Mouse (Mus musculus) MEL (cell line): ENCODE measurements around the gene Wdr86.

ENCODE experiments used
- CTCF ChIP-seq, 3 experiments: IDR thresholded peaks in 2 of 3; conservative IDR thresholded peaks in 1 of 3; 2 replicates each; pipeline ENCODE4 v1.5.1; 2011 to 2012; ENCODE audit warnings: low read length in 3 of 3, low read depth in 2 of 3, mild to moderate bottlenecking in 2 of 3, improper control_type of control experiment in 1 of 3, inconsistent platforms in 1 of 3, mixed read lengths in 1 of 3, moderate library complexity in 1 of 3; ENCODE audit not compliant: control insufficient read depth in 1 of 3, insufficient read depth in 1 of 3, poor library complexity in 1 of 3, severe bottlenecking in 1 of 3
- KAT2A ChIP-seq: conservative IDR thresholded peaks from 2 replicates; pipeline ENCODE4 v1.6.1; 2012; ENCODE audit warnings: low read depth, low read length, improper control_type of control experiment, inconsistent platforms
- MYC ChIP-seq: IDR thresholded peaks from 2 replicates; pipeline ENCODE4 v1.6.1; 2011; ENCODE audit warnings: low read depth, mild to moderate bottlenecking, low read length, improper control_type of control experiment, moderate library complexity
- NRF1 ChIP-seq: IDR thresholded peaks from 2 replicates; pipeline ENCODE4 v1.6.1; 2014; ENCODE audit warnings: low read depth, mild to moderate bottlenecking, inconsistent platforms, low read length, improper control_type of control experiment, moderate library complexity; ENCODE audit not compliant: poor library complexity, insufficient read depth, severe bottlenecking
- POLR2A ChIP-seq, 2 experiments: IDR thresholded peaks; 2 replicates each; pipeline ENCODE4 v1.6.1; 2011 to 2012; ENCODE audit warnings: low read length in 2 of 2, mild to moderate bottlenecking in 2 of 2, control low read depth in 1 of 2, improper control_type of control experiment in 1 of 2, low read depth in 1 of 2, moderate library complexity in 1 of 2; ENCODE audit not compliant: control insufficient read depth in 1 of 2, insufficient read depth in 1 of 2, poor library complexity in 1 of 2
- RAD21 ChIP-seq: IDR thresholded peaks from 2 replicates; pipeline ENCODE4 v1.6.1; 2011; ENCODE audit warnings: mild to moderate bottlenecking, low read depth, low read length, improper control_type of control experiment
- TAL1 ChIP-seq: IDR thresholded peaks from 2 replicates; pipeline ENCODE4 v1.6.1; 2012; ENCODE audit warnings: mild to moderate bottlenecking, inconsistent platforms, low read length, moderate library complexity, mixed read lengths
- TCF12 ChIP-seq: IDR thresholded peaks from 2 replicates; pipeline ENCODE4 v1.6.1; 2014; ENCODE audit warnings: low read depth, mild to moderate bottlenecking, inconsistent platforms, low read length, improper control_type of control experiment, moderate library complexity
- USF1 ChIP-seq: IDR thresholded peaks from 2 replicates; pipeline ENCODE4 v1.6.1; 2014; ENCODE audit warnings: low read depth, mild to moderate bottlenecking, inconsistent platforms, low read length, improper control_type of control experiment, moderate library complexity

GRCm38 (mm10) chr5:24776681-24777080, 46.2 kb upstream of the Wdr86 start:
- TF ChIP-seq TAL1 (no peak), TCF12 (no peak), CTCF (IDR thresholded peaks at IDR 0.05 in 2 of 3, conservative IDR thresholded peaks at IDR 0.05 in 1 of 3; ENCODE audit: control insufficient read depth in 1 of 3, insufficient read depth in 1 of 3, low read depth in 2 of 3, low read length in 3 of 3, poor library complexity in 1 of 3, severe bottlenecking in 1 of 3) (peak; percentile 26 to 42 (median 39)), POLR2A (IDR thresholded peaks at IDR 0.05; ENCODE audit: control insufficient read depth in 1 of 2, insufficient read depth in 1 of 2, low read depth in 1 of 2, low read length in 2 of 2, poor library complexity in 1 of 2) (no peak), KAT2A (no peak), RAD21 (no peak), USF1 (no peak), NRF1 (no peak), MYC (no peak)
